Mouse (Mus musculus): Measurements from ENCODE around the gene Disp1.

DNA sequence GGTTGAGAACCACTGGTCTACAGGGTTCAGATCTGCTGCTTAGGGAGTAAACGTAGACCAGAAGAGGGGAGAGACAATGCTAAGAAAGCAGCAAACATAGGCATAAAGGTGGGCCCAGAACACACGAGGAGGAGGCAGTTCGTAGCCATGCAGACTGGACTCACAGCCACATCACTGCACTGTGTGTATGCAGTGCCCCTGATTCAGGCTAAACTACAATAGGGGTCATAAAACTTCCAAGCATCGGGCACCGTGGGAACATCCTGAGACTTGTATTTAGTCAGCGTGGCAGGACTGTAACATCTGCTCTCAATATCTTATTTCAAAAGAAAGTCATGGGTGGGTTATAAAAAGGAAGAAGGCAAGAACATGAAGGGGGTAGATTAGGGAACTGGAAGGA is 52.9 kb downstream of the Disp1 start:
- no peak for TF ChIP-seq CTCF (IDR thresholded peaks at IDR 0.05)
- no peak for TF ChIP-seq EP300 (IDR thresholded peaks at IDR 0.05)

Measured in lung, postnatal 0 days (tissue).